Mouse (Mus musculus) left cerebral cortex, postnatal 14 days (tissue): ENCODE data around the gene Insyn1. TPM values are rescaled to one million over a fixed set of nuclear protein-coding genes. Genes with fewer than 3 reads are reported as not detected.

Experiments used
- DNase-seq, 2 experiments: peaks; one replicate each; pipeline ENCODE4 v3.0.0; 2021 to 2022; ENCODE audit warnings: low spot score in 2 of 2, mixed read lengths in 1 of 2
- intact Hi-C: fragments of 180-260 bp; cut with DNase I; formaldehyde crosslinking; loops from one replicate; pipeline ENCODE4 v1.15.1; 2025
- long read RNA-seq, 2 experiments: library from polyadenylated mRNA; stranded (forward); transcript quantifications; one replicate each; pipeline ENCODE4 v2.0.0; 2021
- total RNA-seq, 2 experiments: library from RNA; stranded (reverse); gene quantifications; 2 replicates each; pipeline ENCODE4 v1.2.3; 2021

Insyn1 gene
- 100 to 1,000 TPM; 155 to 173 TPM for total RNA-seq
- long read RNA-seq, experiment 1, transcript Insyn1-201 (3 exons, 2,139 nt) = minor isoform, 12 of 38 reads
- long read RNA-seq, experiment 1, transcript Insyn1-203 (2 exons, 1,095 nt) = major isoform, 19 of 38 reads
- long read RNA-seq, experiment 1, partial matches to known transcripts = 1 of 38 reads
- long read RNA-seq, experiment 1, other reads (novel, unspliced or antisense) = 6 of 38 reads
- long read RNA-seq, experiment 2, transcript Insyn1-203 (2 exons, 1,095 nt) = major isoform, 15 of 36 reads
- long read RNA-seq, experiment 2, transcript Insyn1-201 (3 exons, 2,139 nt) = minor isoform, 10 of 36 reads
- long read RNA-seq, experiment 2, partial matches to known transcripts = 5 of 36 reads
- long read RNA-seq, experiment 2, other reads (novel, unspliced or antisense) = 4 of 36 reads

GRCm38 (mm10) chr9:58487851-58488801, at the start of gene Insyn1:
TSS of gene Insyn1 (plus strand) at chr9:58488603.
- intact Hi-C loops = loop anchor here (2.0 to 5.0 kb wide), 2 partner anchors 46 to 157 kb away; no protein-coding TSS in a partner anchor
- peak; percentile 43 to 66 for DNase-seq

DNA sequence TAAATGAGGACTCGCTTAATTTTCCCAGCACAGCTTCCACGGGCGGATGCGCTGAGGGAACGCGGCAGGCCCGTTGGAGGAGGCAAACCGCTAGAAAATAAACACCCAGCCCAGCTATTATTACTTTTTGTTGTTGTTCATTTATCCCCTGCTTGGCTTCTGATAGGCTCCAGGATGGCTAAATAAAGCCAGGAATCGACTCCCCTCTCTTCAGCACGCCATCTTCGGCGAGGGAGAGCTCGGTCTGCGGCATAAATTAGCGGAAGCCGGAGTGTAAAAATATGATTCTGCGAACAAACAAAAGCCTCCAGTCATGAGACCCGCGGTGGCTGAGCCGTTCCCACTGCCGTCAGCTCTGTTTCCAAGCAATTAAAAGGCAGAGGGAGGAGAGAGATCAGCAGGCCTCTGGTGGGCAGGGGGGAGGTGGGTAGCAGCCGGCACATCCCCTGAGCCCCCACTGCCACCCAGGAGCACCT, 49.4 kb upstream of the Insyn1 start:
- DNase-seq = peak; percentile 70 to 71
- intact Hi-C loops = no loop called here

DNA sequence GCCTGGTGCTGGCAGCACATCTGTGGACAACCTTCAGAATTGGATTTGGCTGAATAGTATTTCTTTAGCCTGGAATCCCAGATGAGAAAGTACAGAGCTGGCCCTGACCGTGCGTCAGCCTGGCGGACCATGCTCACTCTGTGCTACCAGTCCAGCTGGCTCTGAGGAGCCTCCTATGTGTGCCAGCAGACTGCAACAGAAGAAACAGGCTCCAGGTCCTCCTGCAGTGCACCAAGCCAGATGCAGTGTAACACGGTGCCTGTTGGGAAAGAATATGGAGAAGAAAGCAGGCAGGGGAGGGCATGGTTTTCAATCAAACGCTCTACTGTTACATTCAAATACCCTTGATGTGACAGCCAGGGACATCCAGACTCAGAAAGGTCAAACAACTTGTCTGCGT, 48.3 kb upstream of the Insyn1 start:
- DNase-seq = peak; percentile 50 to 59
- intact Hi-C loops = loop anchor here (5.0 kb wide), 1 partner anchor 47 kb away; the partner anchor contains the start of gene Insyn1

DNA sequence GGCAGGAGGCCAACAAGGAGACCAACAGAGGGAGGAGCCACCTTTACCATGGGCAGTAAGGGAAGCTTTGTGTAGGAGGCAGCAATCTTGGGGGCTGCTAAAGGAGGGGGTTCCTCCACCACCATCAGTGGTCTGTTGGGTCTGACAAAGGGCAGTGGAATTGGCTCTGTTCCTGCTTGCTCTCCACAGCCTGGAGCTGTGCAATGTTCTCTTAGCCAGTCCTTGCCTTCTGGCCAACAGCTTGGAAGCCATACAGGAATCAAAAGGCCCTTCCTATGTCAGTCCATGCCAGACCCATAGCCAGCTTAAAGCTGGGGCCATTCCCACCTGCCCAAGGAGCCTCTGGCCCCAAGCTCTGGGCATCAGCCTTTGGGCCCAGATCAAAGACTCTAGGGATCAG, 47.8 kb upstream of the Insyn1 start:
- DNase-seq = no peak
- intact Hi-C loops = loop anchor here (5.0 kb wide), 1 partner anchor 47 kb away; the partner anchor contains the start of gene Insyn1

DNA sequence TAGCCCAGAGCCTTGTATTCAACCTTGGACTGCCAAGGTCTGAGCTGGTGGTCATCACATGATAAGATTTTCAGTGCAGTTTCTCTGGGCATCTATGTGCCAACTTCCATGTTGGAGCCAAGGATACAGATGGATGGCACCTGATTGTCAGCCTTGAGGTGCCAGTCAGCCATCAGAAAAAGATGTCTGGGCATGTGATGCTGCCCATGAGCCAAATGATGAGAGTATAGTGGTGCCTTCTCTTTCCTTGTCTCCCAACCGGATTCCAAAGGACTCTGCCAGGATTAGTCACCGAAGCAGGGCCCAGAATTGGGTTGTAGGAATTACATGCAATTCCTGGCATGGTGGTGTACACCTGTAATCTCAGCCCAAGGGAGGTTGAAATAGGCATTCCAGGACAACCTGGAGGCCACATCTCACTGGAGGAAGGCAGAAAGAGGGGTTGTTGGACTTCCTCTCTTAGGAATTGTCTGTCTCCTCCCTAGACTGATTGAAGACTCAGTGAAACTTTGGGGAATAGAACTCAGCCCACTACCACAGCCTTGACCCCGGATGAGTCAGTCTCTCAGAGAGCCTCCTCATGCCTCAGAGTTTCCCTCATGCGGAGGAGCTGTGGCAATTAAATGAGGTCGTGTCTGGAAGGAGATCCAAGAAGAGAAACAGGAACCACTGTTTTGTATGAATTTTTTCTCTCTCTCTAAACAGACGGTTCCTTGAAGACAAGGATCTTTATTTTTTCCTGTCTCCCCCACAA, 46.9 kb upstream of the Insyn1 start:
- peak in 1 of 2 experiments; percentile 55 for DNase-seq
- intact Hi-C loops = loop anchor here (5.0 kb wide), 1 partner anchor 46 kb away; the partner anchor contains the start of gene Insyn1

- peak; percentile 54 to 58 for DNase-seq
- intact Hi-C loops = loop anchor here (5.0 kb wide), 1 partner anchor 45 kb away; the partner anchor contains the start of gene Insyn1
Observed at GRCm38 (mm10) chr9:58442105-58443010, 46.0 kb upstream of the Insyn1 start.

DNA sequence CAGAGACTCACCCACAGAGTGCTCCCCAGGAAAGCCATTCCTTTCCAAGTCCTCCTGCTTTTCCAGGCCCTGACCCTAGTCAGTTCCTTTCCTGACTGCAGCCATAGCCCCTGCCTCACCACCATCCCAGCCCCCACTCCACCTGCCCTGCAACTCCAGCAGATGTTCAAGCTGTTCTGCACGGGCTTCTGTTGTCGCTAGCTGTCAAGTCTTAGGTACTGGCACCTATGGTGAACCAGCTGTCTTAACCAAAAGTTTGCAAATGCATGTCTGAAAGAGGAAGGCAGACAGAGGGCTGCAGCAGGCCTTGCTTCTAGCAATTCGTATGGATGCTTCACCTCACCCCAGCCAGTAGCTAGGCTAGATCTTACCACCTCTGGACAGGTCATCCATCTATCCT, 45.3 kb upstream of the Insyn1 start:
- intact Hi-C loops = loop anchor here (5.0 kb wide), 1 partner anchor 44 kb away; the partner anchor contains the start of gene Insyn1
- DNase-seq = no peak

GRCm38 (mm10) chr9:58446829-58447228, 41.6 kb upstream of the Insyn1 start:
- no peak for DNase-seq
- intact Hi-C loops = no loop called here

DNA sequence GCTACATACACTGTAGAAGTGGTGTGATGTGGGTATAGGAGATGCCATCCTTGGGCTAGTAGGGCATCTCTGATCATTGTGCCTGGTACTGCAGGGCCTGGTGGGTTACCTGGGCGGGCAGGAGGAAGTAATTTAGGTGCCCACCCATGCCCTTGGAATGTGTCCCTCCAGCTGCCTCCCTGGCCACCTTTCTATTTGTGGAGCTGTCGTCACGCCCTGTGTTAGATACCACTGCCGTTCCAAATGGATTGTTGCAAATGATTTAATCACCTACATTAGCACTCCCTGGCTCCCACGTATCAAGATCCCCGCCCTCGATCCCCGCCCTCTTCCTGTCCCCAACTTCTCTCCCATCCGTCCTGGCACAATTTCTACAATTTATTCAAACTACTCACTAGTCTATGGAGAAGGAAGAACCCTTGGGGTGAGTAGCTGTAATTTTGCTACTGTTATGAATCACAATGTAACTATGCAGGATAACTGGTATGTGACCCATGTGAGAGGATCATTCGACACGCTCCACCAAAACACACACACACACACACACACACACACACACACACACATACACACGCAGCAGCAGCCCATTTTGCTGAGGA, 40.3 kb upstream of the Insyn1 start:
- intact Hi-C loops = no loop called here
- no peak for DNase-seq

DNA sequence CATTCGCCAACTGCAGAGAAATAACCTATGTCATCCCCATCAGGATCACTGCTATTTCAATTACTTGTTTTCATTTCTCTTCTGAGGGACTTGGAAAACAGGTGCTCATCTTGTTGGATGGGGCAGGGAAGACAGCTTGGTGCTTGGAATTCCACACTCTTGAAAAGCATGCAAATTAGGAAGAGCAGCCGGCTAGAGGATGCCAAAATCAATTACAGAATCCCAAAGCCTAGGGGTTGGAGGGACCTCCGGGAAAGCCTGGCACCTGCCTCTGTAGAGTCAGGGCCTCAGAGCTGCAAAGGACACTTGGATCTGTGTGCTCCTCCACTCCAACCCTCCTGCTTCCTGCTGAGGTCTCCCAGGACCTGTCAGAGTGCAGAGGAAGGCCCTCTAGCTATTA, 38.9 kb upstream of the Insyn1 start:
- intact Hi-C loops = no loop called here
- no peak for DNase-seq

GRCm38 (mm10) chr9:58453791-58454378, 34.5 kb upstream of the Insyn1 start:
- DNase-seq = no peak
- intact Hi-C loops = no loop called here

DNA sequence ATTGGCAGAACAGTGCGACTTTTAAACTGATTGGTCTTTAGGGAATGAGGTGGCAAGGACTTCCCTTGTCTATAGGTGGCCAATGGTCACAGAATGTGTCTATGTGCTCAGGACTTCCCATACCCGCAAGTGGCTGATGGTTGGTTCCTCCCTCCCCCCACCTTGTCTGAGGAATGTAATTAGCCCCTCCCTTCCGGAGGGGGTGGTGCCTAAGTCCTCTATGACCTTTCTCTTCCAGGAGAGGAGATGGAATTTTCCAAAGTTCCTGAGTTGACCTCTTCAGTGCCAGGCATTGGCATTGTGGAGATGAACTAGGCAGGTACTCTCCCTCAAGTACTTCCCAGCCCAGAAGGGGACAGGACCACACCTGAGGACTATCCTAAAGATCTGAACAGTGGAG, 33.5 kb upstream of the Insyn1 start:
- DNase-seq = no peak
- intact Hi-C loops = no loop called here

- intact Hi-C loops = no loop called here
- DNase-seq = peak; percentile 58 to 66
Observed at GRCm38 (mm10) chr9:58455798-58456197, 32.6 kb upstream of the Insyn1 start.

- intact Hi-C loops = no loop called here
- peak in 1 of 2 experiments; percentile 59 for DNase-seq
Observed at GRCm38 (mm10) chr9:58457481-58457955, 30.9 kb upstream of the Insyn1 start.

DNA sequence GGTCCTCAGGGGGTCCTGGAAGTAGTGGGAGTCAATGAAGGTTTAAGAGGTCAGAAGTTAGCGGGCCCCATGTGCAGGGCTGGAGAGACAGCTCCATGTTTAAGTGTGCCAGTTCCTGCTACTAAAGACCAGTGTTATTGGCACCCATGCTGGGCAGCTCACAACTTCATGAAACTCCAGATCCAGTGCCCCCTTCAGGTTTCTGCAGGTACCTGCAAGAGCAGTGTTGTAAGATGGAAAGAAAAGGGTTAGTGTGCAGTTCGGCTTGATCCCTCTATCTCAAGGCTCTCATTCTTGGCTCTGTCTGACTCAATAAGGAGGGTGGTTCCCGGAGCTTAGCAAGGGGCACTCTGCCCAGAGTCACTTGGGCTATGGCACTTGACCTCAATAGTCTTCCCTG, 30.1 kb upstream of the Insyn1 start:
- intact Hi-C loops = no loop called here
- DNase-seq = no peak

DNA sequence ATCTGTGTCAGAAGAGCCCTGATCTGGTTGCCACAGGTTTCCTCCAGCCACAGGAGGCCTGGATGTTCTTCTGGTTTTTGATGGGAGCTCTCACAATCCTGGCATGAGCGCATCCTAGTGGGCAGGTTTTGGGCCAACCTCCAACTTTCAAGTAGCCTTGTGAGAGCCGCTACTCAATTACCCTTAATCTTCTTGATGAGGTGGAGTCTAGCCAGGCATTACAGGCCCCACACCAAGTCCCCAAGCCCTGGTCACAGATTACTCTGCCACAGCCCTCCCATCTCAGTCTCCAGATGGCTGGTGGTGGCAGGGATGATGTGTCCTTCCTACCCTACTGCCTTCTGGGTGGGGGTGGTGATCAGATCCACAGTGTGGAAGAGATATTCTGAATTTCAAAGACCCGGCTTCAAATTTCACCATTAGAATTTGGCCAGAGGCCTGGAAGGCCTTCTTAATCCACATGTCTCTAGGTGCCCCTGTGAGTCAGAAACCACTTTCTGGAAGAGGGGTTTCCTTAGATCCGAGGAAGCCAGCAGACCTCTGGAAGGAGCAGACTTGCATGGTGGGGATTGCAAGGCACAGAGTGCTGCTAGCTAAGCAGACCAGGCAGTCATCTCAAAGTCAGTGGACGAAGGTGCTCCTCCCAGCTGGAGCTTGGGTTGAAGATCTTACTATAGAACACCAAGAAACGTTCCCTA, 29.4 kb upstream of the Insyn1 start:
- no peak for DNase-seq
- intact Hi-C loops = no loop called here
